20 mouse cellular contexts compared by ENCODE assay signal in the genomic region with DNA sequence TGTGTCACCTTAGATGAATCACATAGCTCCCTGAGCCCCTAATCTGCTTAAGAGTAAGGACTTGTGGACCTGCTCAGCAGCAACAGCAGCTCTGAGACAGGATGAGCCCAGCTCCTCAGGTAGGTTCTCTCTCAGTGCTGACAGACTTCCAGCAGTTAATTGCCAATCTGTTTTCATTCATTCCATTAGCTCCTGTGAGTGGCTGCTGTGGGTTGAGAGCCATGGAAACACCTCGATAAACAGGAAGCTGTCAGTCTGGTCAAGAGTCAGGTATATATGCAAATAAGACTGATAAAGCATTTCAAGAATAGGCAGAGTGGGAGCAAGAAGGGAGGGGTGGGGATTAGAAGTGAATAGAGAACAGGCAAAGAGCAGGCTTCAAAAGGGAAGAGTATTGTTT.
DNase-seq lines count a peak whose midpoint lies in the region; ATAC-seq lines count a peak whose summit lies in the region.
"Had no signal": no experiment of that assay in that cellular context is flagged by ENCODE, and none has a peak within 500 bp of the region (broad histone marks: within the 10 kb centered on the region; RNA-seq: fewer than 3 reads in every experiment).

No protein-coding gene starts in this region.

- peak overlapping the region; percentile 49 for H3K27ac ChIP-seq in lung, embryonic 15.5 days
- H3K27ac ChIP-seq: embryonic facial prominence, embryonic 15.5 days; forebrain, embryonic 12.5 days; hindbrain, embryonic 14.5 days; kidney, postnatal 0 days; limb, embryonic 13.5 days had no signal

- H3K4me2 ChIP-seq in lung, embryonic 15.5 days: no peak overlapping the region
- H3K4me2 ChIP-seq: embryonic facial prominence, embryonic 15.5 days; forebrain, embryonic 12.5 days; heart, embryonic 11.5 days; hindbrain, embryonic 14.5 days; limb, embryonic 13.5 days had no signal

- 38% methylated on average over 1 of the region's 1 CpGs for WGBS in lung, embryonic 15.5 days

- H3K4me3 ChIP-seq in lung, embryonic 15.5 days: no peak overlapping the region
- H3K4me3 ChIP-seq: embryonic facial prominence, embryonic 15.5 days; forebrain, embryonic 12.5 days; limb, embryonic 13.5 days; megakaryocyte, embryonic 14.5 days had no signal

- ATAC-seq in cerebellum, adult (ENCODE audit: insufficient number of reproducible peaks, low FRiP score, low TSS enrichment): peak; percentile 37
- no peak for ATAC-seq in lung, embryonic 15.5 days (ENCODE audit: borderline replicate concordance, extremely low read depth, low FRiP score, low TSS enrichment)
- ATAC-seq in erythroid progenitor cell, adult 5-6 weeks (replicated peaks; ENCODE audit: low FRiP score, poor library complexity, severe bottlenecking): no peak
- ATAC-seq: midbrain, embryonic 16.5 days had no signal

- no peak overlapping the region for H3K9ac ChIP-seq in lung, embryonic 15.5 days
- H3K9ac ChIP-seq: embryonic facial prominence, embryonic 15.5 days; forebrain, embryonic 12.5 days; hindbrain, embryonic 14.5 days; limb, embryonic 13.5 days had no signal

- H3K36me3 ChIP-seq in lung, embryonic 15.5 days: no peaks in the 10 kb centered on the region
- H3K36me3 ChIP-seq: embryonic facial prominence, embryonic 15.5 days; forebrain, embryonic 12.5 days; limb, embryonic 13.5 days had no signal

- DNase-seq in cerebellum, adult 11-12 months: no peak
- DNase-seq in lung, postnatal 25 days (ENCODE audit: low spot score): no peak
- peak; percentile 58 for DNase-seq in brain, adult 2 months (ENCODE audit: low read depth, low spot score)
- peak; percentile 7 for DNase-seq in retina, postnatal 1 day
- no peak for DNase-seq in layer of hippocampus, adult 9-11 months
- DNase-seq: gastrocnemius, postnatal 14 days; heart, postnatal 14 days; kidney, adult 11 months; thymus, postnatal 4 days had no signal

- H3K4me1 ChIP-seq in lung, embryonic 15.5 days: peaks cover 16% of the 10 kb centered on the region; the same call in 1 of the 2 replicates
- H3K4me1 ChIP-seq: embryonic facial prominence, embryonic 15.5 days; forebrain, embryonic 12.5 days; limb, embryonic 13.5 days had no signal

- no peaks in the 10 kb centered on the region for H3K9me3 ChIP-seq in lung, embryonic 15.5 days
- H3K9me3 ChIP-seq: embryonic facial prominence, embryonic 15.5 days; forebrain, embryonic 12.5 days; limb, embryonic 13.5 days; megakaryocyte, embryonic 14.5 days had no signal

- no peaks in the 10 kb centered on the region for H3K27me3 ChIP-seq in lung, embryonic 15.5 days
- H3K27me3 ChIP-seq: embryonic facial prominence, embryonic 15.5 days; forebrain, embryonic 12.5 days; limb, embryonic 13.5 days had no signal

Comparison
In these comparisons a context has a peak if more than half of its experiments do, and no peak if none do; other contexts are left out.
1. DNase-seq: peak in brain, adult 2 months (single experiment) and retina, postnatal 1 day (single experiment); none in cerebellum, adult 11-12 months (single experiment), lung, postnatal 25 days (single experiment) and layer of hippocampus, adult 9-11 months (single experiment).